Mouse (Mus musculus) thymus, adult 2 months (tissue): ENCODE measurements around the gene Dgki. TPM values are rescaled to one million over a fixed set of nuclear protein-coding genes. Genes with fewer than 3 reads are reported as not detected.

Source experiments
- DNase-seq: peaks from one replicate; pipeline ENCODE4 v3.0.0; 2021
- H3K27ac ChIP-seq: fragments of 200-500 bp; 2 replicates; pipeline ENCODE4 v1.5.1; 2012; ENCODE audit warnings: low read length, control low read depth; ENCODE audit not compliant: control insufficient read depth, insufficient read depth
- H3K27me3 ChIP-seq: fragments of 200-500 bp; 2 replicates; pipeline ENCODE4 v1.6.1; 2012; ENCODE audit warnings: mild to moderate bottlenecking, low read length, moderate library complexity, mixed read lengths; ENCODE audit not compliant: control insufficient read depth, insufficient read depth
- H3K36me3 ChIP-seq: fragments of 200-500 bp; 2 replicates; pipeline ENCODE4 v1.6.1; 2012; ENCODE audit warnings: mild to moderate bottlenecking, low read length, moderate library complexity; ENCODE audit not compliant: control insufficient read depth, insufficient read depth
- H3K4me1 ChIP-seq: fragments of 200-500 bp; replicated peaks from 2 replicates; pipeline ENCODE4 v1.6.1; 2012; ENCODE audit warnings: low read length; ENCODE audit not compliant: control insufficient read depth, insufficient read depth
- H3K4me3 ChIP-seq: fragments of 200-500 bp; 2 replicates; pipeline ENCODE4 v1.5.1; 2012; ENCODE audit warnings: mild to moderate bottlenecking, low read length, control low read depth, moderate library complexity; ENCODE audit not compliant: control insufficient read depth, insufficient read depth
- CTCF ChIP-seq: fragments of 200-500 bp; IDR thresholded peaks from 2 replicates; pipeline ENCODE4 v1.5.1; 2012; ENCODE audit warnings: mild to moderate bottlenecking, control low read depth, low read length, moderate library complexity, borderline replicate concordance; ENCODE audit not compliant: control insufficient read depth, poor library complexity, insufficient read depth; ENCODE audit errors: extremely low read depth
- POLR2A ChIP-seq: fragments of 200-500 bp; IDR thresholded peaks from 2 replicates; pipeline ENCODE4 v1.6.1; 2012; ENCODE audit warnings: mild to moderate bottlenecking, low read length, control low read depth, moderate library complexity; ENCODE audit not compliant: control insufficient read depth, poor library complexity, insufficient read depth; ENCODE audit errors: extremely low read depth
- WGBS: fragments of 180-500 bp; shearing (Covaris S2); methylation state at CpG from one replicate; pipeline ENCODE4 v1.1.7; 2018; 5-methylcytosine and 5-hydroxymethylcytosine counted together
- polyA plus RNA-seq: library from polyadenylated mRNA; depleted of rRNA; stranded (reverse); fragments of >200 nt; gene quantifications from 2 replicates; pipeline ENCODE4 v1.2.3, GENCODE M21; 2012; rRNA removed

Gene Dgki
- polyA plus RNA-seq, 1 experiment, result 0.15 TPM

DNA sequence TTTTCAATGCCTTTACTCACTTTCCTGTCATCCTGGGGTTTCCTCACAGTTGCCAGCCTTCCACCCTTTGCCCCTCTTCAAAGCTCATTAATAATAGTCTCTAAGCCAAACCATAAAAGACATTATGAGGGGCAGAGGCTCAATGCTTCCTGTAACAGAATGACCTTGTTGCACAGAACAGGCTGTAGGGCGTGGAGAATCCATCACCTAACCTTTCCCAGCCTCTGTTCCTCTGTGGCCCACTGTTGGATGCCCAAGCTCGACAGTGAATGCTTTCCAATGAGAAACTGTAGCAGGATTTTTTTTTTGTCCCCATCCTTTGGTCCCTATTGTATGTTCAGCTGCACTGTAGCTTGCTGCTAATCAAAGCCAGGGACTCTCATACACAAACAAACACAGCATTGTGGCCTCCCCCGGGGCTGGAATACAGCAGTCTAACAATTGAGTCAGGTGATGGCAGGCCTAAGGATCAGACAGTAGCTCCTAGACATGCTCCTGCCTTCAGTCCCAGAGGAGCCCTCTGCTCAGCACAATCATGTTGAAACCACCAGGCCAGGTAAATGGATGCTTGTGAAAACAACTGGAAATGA lies 502.8 kb downstream of the Dgki start:
- WGBS, result 79% methylated on average over 3 of the region's 3 CpGs
- no peak overlapping the region for H3K4me3 ChIP-seq
- H3K36me3 ChIP-seq, result no peaks in the 10 kb centered on the region
- H3K27ac ChIP-seq, result no peak overlapping the region
- no peaks in the 10 kb centered on the region for H3K4me1 ChIP-seq
- no peak for TF ChIP-seq CTCF
- no peak for TF ChIP-seq POLR2A
- no peaks in the 10 kb centered on the region for H3K27me3 ChIP-seq
- DNase-seq, result no peak

Other genes starting within 250 kb of the Dgki start
- gene Creb3l2, start 142.0 kb upstream of the Dgki start, polyA plus RNA-seq, result 9.9 and 10.8 TPM in 2 replicates
- 0.14 TPM in 1 of 2 replicates, not detected in the other for gene Akr1d1, start 230.0 kb upstream of the Dgki start, polyA plus RNA-seq